Mouse (Mus musculus): ENCODE data around the gene Arrdc2. TPM values are rescaled to one million over a fixed set of nuclear protein-coding genes. Genes with fewer than 3 reads are reported as not detected.

Gene Arrdc2
- total and polyA plus RNA-seq, 2 experiments from 2014 or later, result 3.0 to 4.5 TPM

DNA sequence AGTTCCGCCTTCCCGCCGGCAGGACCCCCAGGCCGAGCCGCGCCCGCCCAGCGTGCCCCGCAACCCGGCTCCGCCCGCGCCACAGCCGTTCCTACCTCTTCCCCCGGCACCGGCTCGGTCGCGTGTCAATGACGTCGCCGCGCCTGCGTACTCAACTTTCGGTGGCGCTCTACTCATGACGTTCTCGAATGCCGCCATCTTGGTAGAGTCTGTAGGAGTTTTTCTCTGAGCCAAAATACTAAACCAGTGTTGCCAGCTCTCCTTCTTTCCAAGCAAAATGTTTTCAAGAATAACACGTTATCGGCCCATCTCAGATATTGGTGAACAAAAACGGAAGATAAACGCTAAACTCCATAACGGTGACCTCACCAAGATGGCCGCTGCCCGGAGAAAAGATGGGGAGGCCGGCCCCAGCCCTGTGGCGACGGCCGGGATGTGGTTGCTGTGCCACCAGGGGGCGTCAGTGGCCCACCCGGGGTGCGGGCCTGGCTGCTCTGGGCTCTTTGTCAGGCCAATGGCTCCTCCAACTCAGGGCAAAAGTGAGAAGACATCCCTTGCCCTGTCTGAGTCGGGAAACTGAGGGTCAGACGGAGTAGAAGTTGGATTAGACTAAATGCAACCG lies 34.0 kb upstream of the Arrdc2 start, which contains the start of gene Ccdc124:
Ccdc124 (minus strand) TSS at position 572 of the 622 bp plus-strand sequence.
- 2% methylated on average over 46 of the region's 46 CpGs for WGBS
- peak; percentile 94 for ATAC-seq (ENCODE audit: insufficient read depth, low read depth)

DNA sequence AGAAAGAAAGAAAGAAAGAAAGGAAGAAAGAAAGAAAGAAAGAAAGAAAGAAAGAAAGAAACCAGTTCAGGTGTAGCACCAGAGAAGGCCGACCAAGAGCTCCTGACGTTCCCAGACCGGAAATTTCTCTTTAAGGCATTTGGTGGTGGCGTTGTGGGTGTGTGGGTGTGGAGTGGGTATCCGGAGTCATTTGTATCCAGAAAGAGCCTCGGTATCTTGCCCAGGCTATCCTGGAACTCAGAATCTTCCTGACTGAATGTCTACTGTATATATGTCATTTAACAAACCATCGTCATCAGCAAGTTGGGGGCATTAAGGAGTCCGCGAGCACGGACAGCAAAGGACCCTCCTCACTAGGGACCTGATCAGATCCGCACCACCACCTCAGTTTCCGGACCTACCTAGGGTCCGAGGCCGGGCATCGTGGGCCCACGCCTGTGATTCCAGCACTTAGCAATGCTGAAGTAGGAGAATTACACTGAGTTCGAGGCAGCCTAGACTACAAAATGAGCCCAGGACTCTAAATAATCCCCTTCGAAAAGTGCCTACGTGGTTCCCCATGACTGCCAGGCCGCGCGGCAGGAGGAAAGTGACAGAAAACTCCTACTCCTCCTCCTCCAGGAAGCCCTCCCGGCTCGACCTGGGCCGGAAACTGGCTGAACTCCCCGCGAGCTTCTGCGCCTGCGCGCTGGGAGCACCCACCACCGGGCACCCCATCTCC lies 33.3 kb upstream of the Arrdc2 start:
- H3K4me3 ChIP-seq (ENCODE audit: low read depth, low read length), result peak overlapping the region; percentile 94
- H3K27ac ChIP-seq (ENCODE audit: low read depth), result peak overlapping the region; percentile 79
- H3K4me2 ChIP-seq (ENCODE audit: low read depth, low read length), result peak overlapping the region; percentile 83
- H3K9ac ChIP-seq (replicated peaks; ENCODE audit: low read depth, low read length), result peak overlapping the region; percentile 82
- ATAC-seq (ENCODE audit: insufficient read depth, low read depth) (no peak), DNase-seq (ENCODE audit: low spot score) (no peak)
- no peak for TF ChIP-seq EP300 (IDR thresholded peaks at IDR 0.05; ENCODE audit: low read depth)
- TF ChIP-seq CTCF (IDR thresholded peaks at IDR 0.05; ENCODE audit: low read depth), result no peak
- H3K9me3 ChIP-seq (replicated peaks; ENCODE audit: control insufficient read depth, low read length), result no peaks in the 10 kb centered on the region
- no peaks in the 10 kb centered on the region for H3K4me1 ChIP-seq (ENCODE audit: control insufficient read depth, insufficient read depth)
- H3K27me3 ChIP-seq (ENCODE audit: control insufficient read depth, insufficient read depth, low read length), result no peaks in the 10 kb centered on the region
- WGBS, result 3% methylated on average over 31 of the region's 31 CpGs
- H3K36me3 ChIP-seq (replicated peaks; ENCODE audit: control insufficient read depth, insufficient read depth, low read length), result peaks cover 6% of the 10 kb centered on the region; the same call in 1 of the 2 replicates

More for the DNA sequence above, 34.0 kb upstream of the Arrdc2 start, which contains the start of gene Ccdc124:
- H3K4me2 ChIP-seq (ENCODE audit: low read depth, low read length), result peak within 1 kb of the TSS; percentile 83
- H3K4me3 ChIP-seq (ENCODE audit: low read depth, low read length), result peak within 1 kb of the TSS; percentile 94
- DNase-seq (ENCODE audit: low spot score), result peak; percentile 92
- TF ChIP-seq CTCF (IDR thresholded peaks at IDR 0.05; ENCODE audit: low read depth) (peak; percentile 93), EP300 (IDR thresholded peaks at IDR 0.05; ENCODE audit: low read depth) (no peak)
- no peaks in the 10 kb centered on the region for H3K4me1 ChIP-seq (ENCODE audit: control insufficient read depth, insufficient read depth)
- peak within 1 kb of the TSS; percentile 82 for H3K9ac ChIP-seq (replicated peaks; ENCODE audit: low read depth, low read length)
- H3K27ac ChIP-seq (ENCODE audit: low read depth), result peak within 1 kb of the TSS; percentile 79
- H3K9me3 ChIP-seq (replicated peaks; ENCODE audit: control insufficient read depth, low read length), result no peaks in the 10 kb centered on the region
- peaks cover 2% of the 10 kb centered on the region; the same call in 1 of the 2 replicates for H3K36me3 ChIP-seq (replicated peaks; ENCODE audit: control insufficient read depth, insufficient read depth, low read length)
- no peaks in the 10 kb centered on the region for H3K27me3 ChIP-seq (ENCODE audit: control insufficient read depth, insufficient read depth, low read length)

DNA sequence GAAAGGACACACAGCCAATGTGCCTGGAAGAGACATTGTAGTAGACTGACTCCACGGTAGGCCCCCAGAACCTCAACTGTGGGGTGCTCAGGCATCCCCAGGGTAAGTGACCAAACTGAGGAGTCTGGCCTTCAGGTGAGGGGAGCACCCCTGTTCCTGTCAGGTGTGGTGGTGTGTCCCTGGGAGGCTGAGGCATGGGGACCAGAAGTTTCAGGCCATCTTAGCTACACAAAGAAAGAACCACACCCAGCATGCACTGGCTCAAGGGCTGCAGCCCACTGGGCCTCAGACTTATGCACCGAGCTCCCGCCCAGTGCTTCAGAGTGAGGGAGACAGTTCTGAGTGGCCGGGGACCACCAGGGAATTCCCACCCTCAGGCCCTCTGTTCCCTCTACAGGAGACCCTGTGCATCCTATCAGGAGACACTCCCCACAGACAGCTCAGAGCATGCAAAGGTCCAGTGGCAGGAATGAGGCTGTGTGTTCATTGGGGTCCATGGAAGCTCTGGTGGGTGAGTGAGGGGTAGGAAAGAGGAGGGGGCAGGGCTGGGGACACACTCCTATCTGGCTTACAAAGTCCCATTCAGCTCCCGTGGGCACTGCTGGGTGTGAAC lies 31.8 kb upstream of the Arrdc2 start:
- no peaks in the 10 kb centered on the region for H3K4me1 ChIP-seq (ENCODE audit: control insufficient read depth, insufficient read depth)
- no peaks in the 10 kb centered on the region for H3K27me3 ChIP-seq (ENCODE audit: control insufficient read depth, insufficient read depth, low read length)
- H3K36me3 ChIP-seq (replicated peaks; ENCODE audit: control insufficient read depth, insufficient read depth, low read length), result peaks cover 6% of the 10 kb centered on the region; the same call in 1 of the 2 replicates
- no peak for ATAC-seq (ENCODE audit: insufficient read depth, low read depth)
- no peak overlapping the region for H3K4me2 ChIP-seq (ENCODE audit: low read depth, low read length)
- H3K27ac ChIP-seq (ENCODE audit: low read depth), result no peak overlapping the region
- no peaks in the 10 kb centered on the region for H3K9me3 ChIP-seq (replicated peaks; ENCODE audit: control insufficient read depth, low read length)
- TF ChIP-seq CTCF (IDR thresholded peaks at IDR 0.05; ENCODE audit: low read depth), result no peak
- no peak for TF ChIP-seq EP300 (IDR thresholded peaks at IDR 0.05; ENCODE audit: low read depth)
- no peak overlapping the region for H3K9ac ChIP-seq (replicated peaks; ENCODE audit: low read depth, low read length)
- DNase-seq (ENCODE audit: low spot score), result no peak
- H3K4me3 ChIP-seq (ENCODE audit: low read depth, low read length), result no peak overlapping the region
- WGBS, result 77% methylated on average over 5 of the region's 5 CpGs

DNA sequence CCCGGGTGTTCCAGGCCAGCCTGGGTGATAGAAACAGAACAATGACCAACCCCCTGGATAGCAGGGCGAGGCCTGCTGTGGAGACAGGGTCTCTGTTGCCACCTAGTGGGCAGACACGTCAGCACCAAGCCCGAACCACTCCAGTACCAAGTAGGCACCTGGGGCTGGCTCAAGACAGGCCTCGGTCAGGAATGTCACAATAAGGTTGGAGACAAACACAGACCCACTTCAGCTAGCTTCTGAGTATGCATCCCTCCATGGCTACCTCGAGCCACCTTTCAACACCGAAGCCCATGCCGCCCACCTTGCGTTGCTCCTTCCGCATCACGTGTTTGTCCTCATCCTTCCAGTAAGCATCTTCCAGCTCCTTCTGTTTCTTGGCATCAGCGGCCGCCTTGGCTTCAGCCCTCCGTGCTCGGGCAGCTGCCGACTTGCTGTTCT lies 30.1 kb upstream of the Arrdc2 start:
- H3K4me1 ChIP-seq (ENCODE audit: control insufficient read depth, insufficient read depth), result peaks cover 6% of the 10 kb centered on the region; the same call in 1 of the 2 replicates
- 45% methylated on average over 16 of the region's 16 CpGs for WGBS
- H3K27me3 ChIP-seq (ENCODE audit: control insufficient read depth, insufficient read depth, low read length), result no peaks in the 10 kb centered on the region
- no peak overlapping the region for H3K9ac ChIP-seq (replicated peaks; ENCODE audit: low read depth, low read length)
- no peak overlapping the region for H3K4me3 ChIP-seq (ENCODE audit: low read depth, low read length)
- TF ChIP-seq CTCF (IDR thresholded peaks at IDR 0.05; ENCODE audit: low read depth), result peak; percentile 91
- TF ChIP-seq EP300 (IDR thresholded peaks at IDR 0.05; ENCODE audit: low read depth), result no peak
- H3K27ac ChIP-seq (ENCODE audit: low read depth), result no peak overlapping the region
- ATAC-seq (ENCODE audit: insufficient read depth, low read depth), result 0 out of 2 replicates have a peak, but pooled peaks have one; percentile 13
- no peak overlapping the region for H3K4me2 ChIP-seq (ENCODE audit: low read depth, low read length)
- H3K36me3 ChIP-seq (replicated peaks; ENCODE audit: control insufficient read depth, insufficient read depth, low read length), result peaks cover 6% of the 10 kb centered on the region; the same call in 1 of the 2 replicates
- no peaks in the 10 kb centered on the region for H3K9me3 ChIP-seq (replicated peaks; ENCODE audit: control insufficient read depth, low read length)
- DNase-seq (ENCODE audit: low spot score), result peak; percentile 75

DNA sequence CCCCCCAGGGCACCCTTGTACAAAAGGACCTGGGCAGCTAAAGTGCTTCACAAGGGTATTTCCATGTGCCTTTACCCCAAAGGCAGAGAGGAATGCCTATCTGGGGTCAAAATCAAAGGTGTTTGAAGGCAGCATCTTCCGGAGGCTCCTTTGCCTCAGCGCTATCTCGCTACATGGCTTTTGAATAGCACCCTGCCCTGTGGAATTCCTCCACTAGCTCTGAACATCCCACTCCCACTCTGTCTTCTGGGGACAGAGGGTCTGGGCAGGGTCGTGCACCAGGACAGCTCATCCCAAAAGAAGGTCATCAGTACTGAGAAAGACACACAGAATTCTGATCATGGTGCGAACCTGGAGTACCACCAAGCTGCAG lies 29.7 kb upstream of the Arrdc2 start:
- H3K9ac ChIP-seq (replicated peaks; ENCODE audit: low read depth, low read length), result no peak overlapping the region
- H3K9me3 ChIP-seq (replicated peaks; ENCODE audit: control insufficient read depth, low read length), result no peaks in the 10 kb centered on the region
- H3K27ac ChIP-seq (ENCODE audit: low read depth), result no peak overlapping the region
- H3K4me1 ChIP-seq (ENCODE audit: control insufficient read depth, insufficient read depth), result peaks cover 10% of the 10 kb centered on the region; the same call in 1 of the 2 replicates
- DNase-seq (ENCODE audit: low spot score) (no peak), ATAC-seq (ENCODE audit: insufficient read depth, low read depth) (no peak)
- 52% methylated on average over 5 of the region's 5 CpGs for WGBS
- peaks cover 6% of the 10 kb centered on the region; the same call in 1 of the 2 replicates for H3K36me3 ChIP-seq (replicated peaks; ENCODE audit: control insufficient read depth, insufficient read depth, low read length)
- H3K27me3 ChIP-seq (ENCODE audit: control insufficient read depth, insufficient read depth, low read length), result no peaks in the 10 kb centered on the region
- no peak overlapping the region for H3K4me2 ChIP-seq (ENCODE audit: low read depth, low read length)
- no peak overlapping the region for H3K4me3 ChIP-seq (ENCODE audit: low read depth, low read length)
- TF ChIP-seq EP300 (IDR thresholded peaks at IDR 0.05; ENCODE audit: low read depth) (no peak), CTCF (IDR thresholded peaks at IDR 0.05; ENCODE audit: low read depth) (no peak)
